13 mouse cellular contexts compared by ENCODE assay signal in genomic region chr15:77212818-77213217, GRCm38 (mm10).
DNase-seq lines count a peak whose midpoint lies in the region; ATAC-seq lines count a peak whose summit lies in the region.
"Had no signal": no experiment of that assay in that cellular context is flagged by ENCODE, and none has a peak within 500 bp of the region (broad histone marks: within the 10 kb centered on the region; RNA-seq: fewer than 3 reads in every experiment).

No protein-coding gene starts in this region.

- 0 out of 2 replicates have a peak overlapping the region, but pooled peaks have one; percentile 4 for H3K27ac ChIP-seq in kidney, embryonic 15.5 days
- no peak overlapping the region for H3K27ac ChIP-seq in kidney, embryonic 14.5 days (ENCODE audit: low read depth, low read length)
- peak overlapping the region; percentile 31; the same call in 1 of the 2 replicates for H3K27ac ChIP-seq in embryonic facial prominence, embryonic 15.5 days (replicated peaks)
- peak overlapping the region; percentile 95 for H3K27ac ChIP-seq in heart, embryonic 13.5 days (replicated peaks)
- peak overlapping the region; percentile 14; the same call in 1 of the 2 replicates for H3K27ac ChIP-seq in limb, embryonic 15.5 days
- H3K27ac ChIP-seq in midbrain, embryonic 16.5 days (ENCODE audit: low read length), result no peak overlapping the region
- H3K27ac ChIP-seq: hindbrain, postnatal 0 days had no signal

- no peak overlapping the region for H3K9ac ChIP-seq in kidney, embryonic 15.5 days
- no peak overlapping the region; the same call in 1 of the 2 replicates for H3K9ac ChIP-seq in kidney, embryonic 14.5 days (ENCODE audit: low read depth, low read length)
- no peak overlapping the region for H3K9ac ChIP-seq in embryonic facial prominence, embryonic 15.5 days
- H3K9ac ChIP-seq in heart, embryonic 13.5 days, result peak overlapping the region; percentile 73
- H3K9ac ChIP-seq in limb, embryonic 15.5 days, result no peak overlapping the region
- no peak overlapping the region for H3K9ac ChIP-seq in midbrain, embryonic 16.5 days (ENCODE audit: low read depth, low read length)

- H3K9me3 ChIP-seq in kidney, embryonic 15.5 days (replicated peaks), result no peaks in the 10 kb centered on the region
- H3K9me3 ChIP-seq in kidney, embryonic 14.5 days (ENCODE audit: control insufficient read depth, low read length), result no peaks in the 10 kb centered on the region
- no peaks in the 10 kb centered on the region for H3K9me3 ChIP-seq in embryonic facial prominence, embryonic 15.5 days (replicated peaks)
- no peaks in the 10 kb centered on the region for H3K9me3 ChIP-seq in heart, embryonic 13.5 days
- H3K9me3 ChIP-seq in limb, embryonic 15.5 days, result no peaks in the 10 kb centered on the region
- no peaks in the 10 kb centered on the region for H3K9me3 ChIP-seq in midbrain, embryonic 16.5 days (replicated peaks; ENCODE audit: control insufficient read depth, low read length, poor library complexity, severe bottlenecking)
- H3K9me3 ChIP-seq: megakaryocyte, embryonic 14.5 days had no signal

- DNase-seq in urinary bladder, adult 18-20 months (ENCODE audit: low spot score in 2 of 2), result no peak
- DNase-seq: adrenal gland, postnatal 25 days; spleen, adult 18-20 months; thymus, adult 18-20 months had no signal

- H3K36me3 ChIP-seq in kidney, embryonic 15.5 days, result no peaks in the 10 kb centered on the region
- H3K36me3 ChIP-seq in kidney, embryonic 14.5 days (ENCODE audit: control insufficient read depth, insufficient read depth, low read length), result no peaks in the 10 kb centered on the region
- no peaks in the 10 kb centered on the region for H3K36me3 ChIP-seq in embryonic facial prominence, embryonic 15.5 days
- no peaks in the 10 kb centered on the region for H3K36me3 ChIP-seq in heart, embryonic 13.5 days
- H3K36me3 ChIP-seq in limb, embryonic 15.5 days, result no peaks in the 10 kb centered on the region
- no peaks in the 10 kb centered on the region for H3K36me3 ChIP-seq in midbrain, embryonic 16.5 days (ENCODE audit: control insufficient read depth, insufficient read depth, low read length)

- no peak overlapping the region for H3K4me3 ChIP-seq in kidney, embryonic 15.5 days (replicated peaks)
- H3K4me3 ChIP-seq in kidney, embryonic 14.5 days (ENCODE audit: low read length), result no peak overlapping the region
- no peak overlapping the region for H3K4me3 ChIP-seq in embryonic facial prominence, embryonic 15.5 days (replicated peaks)
- peak overlapping the region; percentile 20 for H3K4me3 ChIP-seq in heart, embryonic 13.5 days
- no peak overlapping the region for H3K4me3 ChIP-seq in limb, embryonic 15.5 days
- H3K4me3 ChIP-seq in midbrain, embryonic 16.5 days (ENCODE audit: low read depth, low read length), result no peak overlapping the region
- H3K4me3 ChIP-seq: megakaryocyte, embryonic 14.5 days had no signal

- ATAC-seq in kidney, embryonic 15.5 days (replicated peaks; ENCODE audit: low FRiP score), result no peak
- no peak for ATAC-seq in kidney, embryonic 14.5 days (ENCODE audit: low FRiP score, low TSS enrichment)
- ATAC-seq in embryonic facial prominence, embryonic 15.5 days (ENCODE audit: insufficient number of reproducible peaks, low FRiP score, low TSS enrichment, low read depth), result no peak
- no peak for ATAC-seq in heart, embryonic 13.5 days (ENCODE audit: extremely low read depth, insufficient number of reproducible peaks, low FRiP score, low TSS enrichment)
- no peak for ATAC-seq in limb, embryonic 15.5 days (ENCODE audit: insufficient number of reproducible peaks, low FRiP score, low TSS enrichment, low read depth)
- no peak for ATAC-seq in erythroid progenitor cell, adult 5-6 weeks (replicated peaks; ENCODE audit: low FRiP score, poor library complexity, severe bottlenecking)
- no peak for ATAC-seq in midbrain, embryonic 16.5 days
- ATAC-seq: hindbrain, postnatal 0 days had no signal

- no peak overlapping the region for H3K4me2 ChIP-seq in kidney, embryonic 15.5 days
- no peak overlapping the region for H3K4me2 ChIP-seq in kidney, embryonic 14.5 days (replicated peaks; ENCODE audit: low read depth, low read length)
- H3K4me2 ChIP-seq in embryonic facial prominence, embryonic 15.5 days (replicated peaks), result no peak overlapping the region
- peak overlapping the region; percentile 56 for H3K4me2 ChIP-seq in heart, embryonic 13.5 days
- no peak overlapping the region for H3K4me2 ChIP-seq in limb, embryonic 15.5 days
- H3K4me2 ChIP-seq in midbrain, embryonic 16.5 days (ENCODE audit: low read length), result no peak overlapping the region

- no peaks in the 10 kb centered on the region for H3K27me3 ChIP-seq in kidney, embryonic 15.5 days
- H3K27me3 ChIP-seq in kidney, embryonic 14.5 days (ENCODE audit: control insufficient read depth, insufficient read depth, low read length), result no peaks in the 10 kb centered on the region
- H3K27me3 ChIP-seq in embryonic facial prominence, embryonic 15.5 days, result no peaks in the 10 kb centered on the region
- H3K27me3 ChIP-seq in heart, embryonic 13.5 days (replicated peaks), result no peaks in the 10 kb centered on the region
- H3K27me3 ChIP-seq in limb, embryonic 15.5 days, result no peaks in the 10 kb centered on the region
- no peaks in the 10 kb centered on the region for H3K27me3 ChIP-seq in midbrain, embryonic 16.5 days (ENCODE audit: control insufficient read depth, insufficient read depth, low read depth, low read length)

- WGBS in kidney, embryonic 15.5 days, result 38% methylated on average over 7 of the region's 7 CpGs
- WGBS in kidney, embryonic 14.5 days, result 32% methylated on average over 7 of the region's 7 CpGs
- WGBS in embryonic facial prominence, embryonic 15.5 days, result 46% methylated on average over 7 of the region's 7 CpGs
- WGBS in heart, embryonic 13.5 days, result 7% methylated on average over 7 of the region's 7 CpGs
- WGBS in limb, embryonic 15.5 days, result 64% methylated on average over 7 of the region's 7 CpGs
- 63% methylated on average over 7 of the region's 7 CpGs for WGBS in midbrain, embryonic 16.5 days

- peaks cover 49% of the 10 kb centered on the region for H3K4me1 ChIP-seq in kidney, embryonic 15.5 days
- H3K4me1 ChIP-seq in kidney, embryonic 14.5 days (ENCODE audit: control insufficient read depth, insufficient read depth, low read length), result peaks cover 32% of the 10 kb centered on the region
- peaks cover 55% of the 10 kb centered on the region for H3K4me1 ChIP-seq in embryonic facial prominence, embryonic 15.5 days
- peaks cover 94% of the 10 kb centered on the region for H3K4me1 ChIP-seq in heart, embryonic 13.5 days
- peaks cover 52% of the 10 kb centered on the region for H3K4me1 ChIP-seq in limb, embryonic 15.5 days
- H3K4me1 ChIP-seq in midbrain, embryonic 16.5 days (ENCODE audit: control insufficient read depth, insufficient read depth, low read length), result peaks cover 10% of the 10 kb centered on the region
- H3K4me1 ChIP-seq: megakaryocyte, embryonic 14.5 days had no signal

Comparison
In these comparisons a context has a peak if more than half of its experiments do, and no peak if none do; other contexts are left out.
1. H3K27ac ChIP-seq: peak in kidney, embryonic 15.5 days (single experiment), embryonic facial prominence, embryonic 15.5 days (single experiment), heart, embryonic 13.5 days (single experiment) and limb, embryonic 15.5 days (single experiment); none in kidney, embryonic 14.5 days (single experiment) and midbrain, embryonic 16.5 days (single experiment).